In genomic region chr3:67498773-67499405, GRCm38 (mm10) we compare ENCODE assay signal across 16 mouse cellular contexts. TPM values are rescaled to one million over a fixed set of nuclear protein-coding genes. Genes with fewer than 3 reads are reported as not detected.
"Had no signal": no experiment of that assay in that cellular context is flagged by ENCODE, and none has a peak within 500 bp of the region (broad histone marks: within the 10 kb centered on the region; RNA-seq: fewer than 3 reads in every experiment).

No protein-coding gene starts in this region.

- H3K9ac ChIP-seq: midbrain, embryonic 13.5 days; neural tube, embryonic 15.5 days had no signal

- H3K27me3 ChIP-seq: neural tube, embryonic 15.5 days had no signal

- ATAC-seq: intestine, postnatal 0 days; lung, postnatal 0 days; midbrain, embryonic 13.5 days had no signal

- H3K4me3 ChIP-seq: limb, embryonic 10.5 days; midbrain, embryonic 13.5 days; myocyte; neural tube, embryonic 15.5 days had no signal

- H3K27ac ChIP-seq: limb, embryonic 10.5 days; midbrain, embryonic 13.5 days; neural tube, embryonic 15.5 days had no signal

- H3K36me3 ChIP-seq: limb, embryonic 10.5 days; midbrain, embryonic 13.5 days; neural tube, embryonic 15.5 days had no signal

- DNase-seq: kidney, adult 8-10 months; kidney, postnatal 36 days; layer of hippocampus, adult 9-11 months; layer of hippocampus, postnatal 36 days; lung, adult 2 months; lung, postnatal 36 days; right cerebral cortex, adult 18-20 months; right cerebral cortex, postnatal 25 days; thymus, adult 18-20 months; thymus, postnatal 14 days had no signal

- H3K4me1 ChIP-seq: midbrain, embryonic 13.5 days; neural tube, embryonic 15.5 days had no signal

- H3K4me2 ChIP-seq: midbrain, embryonic 13.5 days; neural tube, embryonic 15.5 days had no signal

- H3K9me3 ChIP-seq: limb, embryonic 10.5 days; midbrain, embryonic 13.5 days; neural tube, embryonic 15.5 days had no signal

RNA-seq across cellular contexts. Expression of gene Rarres1, which starts 16.4 kb away (rescaled TPM):
- polyA plus RNA-seq: myocyte had no signal
